Mouse (Mus musculus) spleen, adult 12 weeks (tissue): ENCODE results near the gene Apold1.
A peak's percentile ranks its signal among the peaks of the same experiment; 100 is the strongest.

ENCODE experiments used
- DNase-seq: peaks from one replicate; pipeline ENCODE4 v3.0.0; 2022; ENCODE audit warnings: low spot score

Apold1 gene

GRCm38 (mm10) chr6:134981231-134982062 lies at the start of gene Apold1:
Gene Apold1, plus strand, starts transcription at chr6:134981718.
- DNase-seq: peak; percentile 32

GRCm38 (mm10) chr6:134932486-134933206 lies 48.9 kb upstream of the Apold1 start:
- DNase-seq: no peak

- DNase-seq: no peak
Observed at GRCm38 (mm10) chr6:134933207-134933558, 48.3 kb upstream of the Apold1 start.

GRCm38 (mm10) chr6:134934305-134934704 lies 47.2 kb upstream of the Apold1 start:
- no peak for DNase-seq

GRCm38 (mm10) chr6:134939781-134940180 lies 41.7 kb upstream of the Apold1 start:
- no peak for DNase-seq

- DNase-seq: no peak
Observed at GRCm38 (mm10) chr6:134943759-134944407, 37.6 kb upstream of the Apold1 start.

GRCm38 (mm10) chr6:134946054-134946453 lies 35.5 kb upstream of the Apold1 start:
- DNase-seq: no peak

GRCm38 (mm10) chr6:134946858-134947257 lies 34.7 kb upstream of the Apold1 start:
- DNase-seq: no peak

GRCm38 (mm10) chr6:134947311-134948087 lies 34.0 kb upstream of the Apold1 start:
- peak; percentile 63 for DNase-seq

- no peak for DNase-seq
Observed at GRCm38 (mm10) chr6:134948522-134949061, 32.9 kb upstream of the Apold1 start.

GRCm38 (mm10) chr6:134949241-134949640 lies 32.3 kb upstream of the Apold1 start:
- no peak for DNase-seq

- DNase-seq: no peak
Observed at GRCm38 (mm10) chr6:134951364-134951763, 30.2 kb upstream of the Apold1 start.

- DNase-seq: no peak
Observed at GRCm38 (mm10) chr6:134953976-134954375, 27.5 kb upstream of the Apold1 start.

- no peak for DNase-seq
Observed at GRCm38 (mm10) chr6:134956388-134956787, 25.1 kb upstream of the Apold1 start.

- no peak for DNase-seq
Observed at GRCm38 (mm10) chr6:134961286-134961685, 20.2 kb upstream of the Apold1 start.

GRCm38 (mm10) chr6:134961858-134962517 lies 19.5 kb upstream of the Apold1 start:
- no peak for DNase-seq

GRCm38 (mm10) chr6:134962518-134962893 lies 19.0 kb upstream of the Apold1 start:
- no peak for DNase-seq

- DNase-seq: no peak
Observed at GRCm38 (mm10) chr6:134963910-134964309, 17.6 kb upstream of the Apold1 start.

GRCm38 (mm10) chr6:134966681-134967080 lies 14.8 kb upstream of the Apold1 start:
- DNase-seq: no peak

- no peak for DNase-seq
Observed at GRCm38 (mm10) chr6:134968326-134968725, 13.2 kb upstream of the Apold1 start.

- DNase-seq: no peak
Observed at GRCm38 (mm10) chr6:134969498-134969897, 12.0 kb upstream of the Apold1 start.
